ENCODE assay signal across 14 mouse cellular contexts in genomic region chr14:24222759-24223158, GRCm38 (mm10). TPM values are rescaled to one million over a fixed set of nuclear protein-coding genes. Genes with fewer than 3 reads are reported as not detected.
DNase-seq lines count a peak whose midpoint lies in the region; ATAC-seq and TF ChIP-seq lines count a peak whose summit lies in the region.
"Had no signal": no experiment of that assay in that cellular context is flagged by ENCODE, and none has a peak within 500 bp of the region (broad histone marks: within the 10 kb centered on the region; RNA-seq: fewer than 3 reads in every experiment).

No protein-coding gene starts in this region.

- peak; percentile 67 for ATAC-seq in G1E (ENCODE audit: extremely low read depth, insufficient number of reproducible peaks, low FRiP score, poor library complexity, severe bottlenecking)
- ATAC-seq in midbrain, embryonic 14.5 days (ENCODE audit: low FRiP score, low TSS enrichment): no peak

- no peak overlapping the region for H3K4me3 ChIP-seq in G1E (ENCODE audit: low read depth, low read length)
- H3K4me3 ChIP-seq in midbrain, embryonic 14.5 days (replicated peaks; ENCODE audit: low read depth, low read length): no peak overlapping the region
- H3K4me3 ChIP-seq: hindbrain, embryonic 15.5 days; limb, embryonic 15.5 days; lung, embryonic 15.5 days had no signal

- H3K36me3 ChIP-seq in G1E (replicated peaks): no peaks in the 10 kb centered on the region
- no peaks in the 10 kb centered on the region for H3K36me3 ChIP-seq in midbrain, embryonic 14.5 days (ENCODE audit: control insufficient read depth, insufficient read depth, low read length)
- H3K36me3 ChIP-seq: hindbrain, embryonic 15.5 days; limb, embryonic 15.5 days; lung, embryonic 15.5 days had no signal

- peak; percentile 63 for DNase-seq in kidney, adult 11 months
- no peak for DNase-seq in kidney, postnatal 4 days
- no peak for DNase-seq in G1E (ENCODE audit: low spot score)
- DNase-seq in adrenal gland, postnatal 14 days: peak; percentile 62
- DNase-seq in kidney, postnatal 36 days: peak; percentile 73 to 74
- DNase-seq in midbrain, embryonic 14.5 days: no peak
- no peak for DNase-seq in gastrocnemius, adult 8-10 months (ENCODE audit: low spot score in 2 of 2)
- DNase-seq: cerebellum, postnatal 14 days; heart, adult 11 months; right cerebral cortex, postnatal 14 days; thymus, adult 18-20 months had no signal

- no peaks in the 10 kb centered on the region for H3K9me3 ChIP-seq in G1E (replicated peaks)
- no peaks in the 10 kb centered on the region for H3K9me3 ChIP-seq in midbrain, embryonic 14.5 days (ENCODE audit: control insufficient read depth, low read length)
- H3K9me3 ChIP-seq: hindbrain, embryonic 15.5 days; limb, embryonic 15.5 days; lung, embryonic 15.5 days had no signal

- H3K4me1 ChIP-seq in G1E (ENCODE audit: insufficient read depth, low read depth, low read length): peaks cover 67% of the 10 kb centered on the region
- peaks cover 6% of the 10 kb centered on the region; the same call in 1 of the 2 replicates for H3K4me1 ChIP-seq in midbrain, embryonic 14.5 days (ENCODE audit: control insufficient read depth, insufficient read depth, low read length)

- 18% methylated on average over 3 of the region's 3 CpGs for WGBS in midbrain, embryonic 14.5 days

- no peak overlapping the region for H3K9ac ChIP-seq in midbrain, embryonic 14.5 days (replicated peaks; ENCODE audit: low read length)
- H3K9ac ChIP-seq: hindbrain, embryonic 15.5 days; limb, embryonic 15.5 days; lung, embryonic 15.5 days had no signal

- TF ChIP-seq CTCF in G1E (IDR thresholded peaks at IDR 0.05; ENCODE audit: low read depth, low read length): no peak

- H3K4me2 ChIP-seq in midbrain, embryonic 14.5 days (ENCODE audit: low read length): no peak overlapping the region
- H3K4me2 ChIP-seq: hindbrain, embryonic 15.5 days; limb, embryonic 15.5 days; lung, embryonic 15.5 days had no signal

- no peak overlapping the region for H3K27ac ChIP-seq in midbrain, embryonic 14.5 days (replicated peaks; ENCODE audit: low read depth, low read length)
- H3K27ac ChIP-seq: hindbrain, embryonic 15.5 days; limb, embryonic 15.5 days; lung, embryonic 15.5 days had no signal

- no peaks in the 10 kb centered on the region for H3K27me3 ChIP-seq in G1E (ENCODE audit: insufficient read depth, low read length)
- H3K27me3 ChIP-seq in midbrain, embryonic 14.5 days (ENCODE audit: control insufficient read depth, insufficient read depth, low read length): no peaks in the 10 kb centered on the region
- H3K27me3 ChIP-seq: hindbrain, embryonic 15.5 days; limb, embryonic 15.5 days; lung, embryonic 15.5 days had no signal

RNA-seq across cellular contexts. Expression of gene Dlg5, which starts 23.0 kb away (rescaled TPM):
- total RNA-seq in G1E (2014; fragmentation: Nextera tagmentation) (22.7 and 25.4 TPM in 2 replicates), G1E (2017) (2.4 and 3.7 TPM in 2 replicates)
- 13.6 and 13.9 TPM in 2 replicates for polyA plus RNA-seq in G1E (2012)
- 35.9 and 50.1 TPM in 2 replicates for total RNA-seq in adrenal gland, postnatal 14 days (2021)
- polyA plus RNA-seq in midbrain, embryonic 14.5 days (2014; fragmentation: Nextera tagmentation; extraction: Ambion mirVana): 32.9 TPM in 2 replicates
- 10 to 100 TPM in 1 of 4 experiments, 1 to 10 TPM in 3; 3.5 to 11.1 (median 6.0) TPM for total RNA-seq in gastrocnemius, adult 8-10 months (2022)

Comparison
In these comparisons a context has a peak if more than half of its experiments do, and no peak if none do; other contexts are left out.
1. DNase-seq: peak in kidney, adult 11 months (single experiment), adrenal gland, postnatal 14 days (single experiment) and kidney, postnatal 36 days (2 of 2); none in kidney, postnatal 4 days (0 of 2), G1E (single experiment), midbrain, embryonic 14.5 days (single experiment) and gastrocnemius, adult 8-10 months (0 of 2).